Mouse (Mus musculus) forebrain, embryonic 10.5 days (tissue): ENCODE measurements around the gene Lcn9. TPM values are rescaled to one million over a fixed set of nuclear protein-coding genes. Genes with fewer than 3 reads are reported as not detected.
"Not testable (repeated sequence)": the region's sequence is repeated elsewhere in the genome, so short reads cannot be mapped to it uniquely, and the experiment has no call there.

Experiments
- DNase-seq: peaks from one replicate; pipeline ENCODE4 v3.0.0-alpha.2; 2017; ENCODE audit warnings: low spot score; ENCODE audit errors: extremely low spot score
- H3K27ac ChIP-seq: fragments of 300-500 bp; sonication (generic); 2 replicates; pipeline ENCODE4 v1.5.1; 2016; ENCODE audit warnings: mild to moderate bottlenecking
- H3K27me3 ChIP-seq: fragments of 300-500 bp; sonication (generic); 2 replicates; pipeline ENCODE4 v1.6.1; 2016; ENCODE audit warnings: mild to moderate bottlenecking; ENCODE audit not compliant: poor library complexity, severe bottlenecking
- H3K36me3 ChIP-seq: fragments of 300-500 bp; sonication (generic); replicated peaks from 2 replicates; pipeline ENCODE4 v1.6.1; 2016; ENCODE audit warnings: mild to moderate bottlenecking, moderate library complexity
- H3K4me1 ChIP-seq: fragments of 300-500 bp; sonication (generic); 2 replicates; pipeline ENCODE4 v1.6.1; 2016
- H3K4me3 ChIP-seq: fragments of 300-500 bp; sonication (generic); 2 replicates; pipeline ENCODE4 v1.5.1; 2016; ENCODE audit warnings: mild to moderate bottlenecking, moderate library complexity
- H3K9me3 ChIP-seq: fragments of 300-500 bp; sonication (generic); 2 replicates; pipeline ENCODE4 v1.6.1; 2016; ENCODE audit warnings: mild to moderate bottlenecking, moderate library complexity
- WGBS: fragments of 180-500 bp; shearing (Covaris S2); methylation state at CpG from one replicate; pipeline ENCODE4 v1.1.7; 2016; 5-methylcytosine and 5-hydroxymethylcytosine counted together
- polyA plus RNA-seq: library from polyadenylated mRNA; unstranded; fragments of >200 nt; fragmentation: Nextera tagmentation; extraction: Ambion mirVana; gene quantifications from 2 replicates; pipeline ENCODE4 v1.2.1, GENCODE M21; 2016

Gene Lcn9
- polyA plus RNA-seq, 1 experiment from 2014 or later: not detected

- H3K4me3 ChIP-seq: no peak overlapping the region
- H3K36me3 ChIP-seq: no peaks in the 10 kb centered on the region
- H3K9me3 ChIP-seq: no peaks in the 10 kb centered on the region
- H3K27me3 ChIP-seq: no peaks in the 10 kb centered on the region
- H3K27ac ChIP-seq: no peak overlapping the region
- no peak for DNase-seq
- H3K4me1 ChIP-seq: no peaks in the 10 kb centered on the region
- WGBS: 79% methylated on average over 5 of the region's 5 CpGs
Observed at GRCm38 (mm10) chr2:25813364-25813763, 9.6 kb upstream of the Lcn9 start.

GRCm38 (mm10) chr2:25815748-25816147 lies 7.2 kb upstream of the Lcn9 start, which contains the start of gene Glt6d1:
Gene Glt6d1, minus strand, starts transcription at chr2:25815848.
- not testable (repeated sequence) for H3K27me3 ChIP-seq, H3K4me1 ChIP-seq, DNase-seq, H3K4me3 ChIP-seq, H3K9me3 ChIP-seq, H3K27ac ChIP-seq, H3K36me3 ChIP-seq
- WGBS: 80% methylated on average over 1 of the region's 1 CpGs

GRCm38 (mm10) chr2:25824751-25825150 lies 1.8 kb downstream of the Lcn9 start:
- no peak overlapping the region for H3K27ac ChIP-seq
- no peaks in the 10 kb centered on the region for H3K9me3 ChIP-seq
- H3K27me3 ChIP-seq: no peaks in the 10 kb centered on the region
- 93% methylated on average over 3 of the region's 3 CpGs for WGBS
- no peak for DNase-seq
- no peak overlapping the region for H3K4me3 ChIP-seq
- no peaks in the 10 kb centered on the region for H3K4me1 ChIP-seq
- no peaks in the 10 kb centered on the region for H3K36me3 ChIP-seq

- no peaks in the 10 kb centered on the region for H3K9me3 ChIP-seq
- WGBS: 82% methylated on average over 8 of the region's 8 CpGs
- H3K4me1 ChIP-seq: no peaks in the 10 kb centered on the region
- DNase-seq: no peak
- no peak overlapping the region for H3K27ac ChIP-seq
- H3K4me3 ChIP-seq: no peak overlapping the region
- no peaks in the 10 kb centered on the region for H3K36me3 ChIP-seq
- no peaks in the 10 kb centered on the region for H3K27me3 ChIP-seq
Observed at GRCm38 (mm10) chr2:25828344-25828947, 5.5 kb downstream of the Lcn9 start.

- H3K27me3 ChIP-seq: no peaks in the 10 kb centered on the region
- no peaks in the 10 kb centered on the region for H3K36me3 ChIP-seq
- no peaks in the 10 kb centered on the region for H3K4me1 ChIP-seq
- 92% methylated on average over 3 of the region's 3 CpGs for WGBS
- no peaks in the 10 kb centered on the region for H3K9me3 ChIP-seq
- DNase-seq: no peak
- H3K4me3 ChIP-seq: no peak overlapping the region
- H3K27ac ChIP-seq: no peak overlapping the region
Observed at GRCm38 (mm10) chr2:25830786-25831185, 7.8 kb downstream of the Lcn9 start.

GRCm38 (mm10) chr2:25836291-25836690 lies 13.3 kb downstream of the Lcn9 start:
- Histone ChIP-seq H3K36me3 (no peaks in the 10 kb centered on the region), H3K4me3 (no peak overlapping the region)
- WGBS: 51% methylated on average over 5 of the region's 5 CpGs

GRCm38 (mm10) chr2:25842161-25842560 lies 19.2 kb downstream of the Lcn9 start:
- no peak for DNase-seq
- H3K4me1 ChIP-seq: peaks cover 21% of the 10 kb centered on the region
- WGBS: 76% methylated on average over 4 of the region's 4 CpGs
- H3K27ac ChIP-seq: peak overlapping the region; percentile 67
- no peaks in the 10 kb centered on the region for H3K27me3 ChIP-seq
- H3K9me3 ChIP-seq: no peaks in the 10 kb centered on the region
- H3K36me3 ChIP-seq: no peaks in the 10 kb centered on the region
- no peak overlapping the region for H3K4me3 ChIP-seq

More at GRCm38 (mm10) chr2:25836291-25836690, 13.3 kb downstream of the Lcn9 start:
- Histone ChIP-seq H3K4me1 (peaks cover 7% of the 10 kb centered on the region), H3K27me3 (no peaks in the 10 kb centered on the region), H3K27ac (no peak overlapping the region), H3K9me3 (no peaks in the 10 kb centered on the region)
- peak; percentile 69 for DNase-seq

- H3K4me3 ChIP-seq: no peak overlapping the region
- WGBS: 50% methylated on average over 1 of the region's 1 CpGs
- peak overlapping the region; percentile 67 for H3K27ac ChIP-seq
Observed at GRCm38 (mm10) chr2:25842758-25843157, 19.8 kb downstream of the Lcn9 start.

GRCm38 (mm10) chr2:25844097-25844496 lies 21.1 kb downstream of the Lcn9 start:
- Histone ChIP-seq H3K27ac (no peak overlapping the region), H3K4me1 (peaks cover 21% of the 10 kb centered on the region), H3K27me3 (no peaks in the 10 kb centered on the region), H3K9me3 (no peaks in the 10 kb centered on the region), H3K36me3 (no peaks in the 10 kb centered on the region), H3K4me3 (no peak overlapping the region)
- 93% methylated on average over 3 of the region's 3 CpGs for WGBS
- no peak for DNase-seq

More at GRCm38 (mm10) chr2:25842758-25843157, 19.8 kb downstream of the Lcn9 start:
- DNase-seq: no peak
- no peaks in the 10 kb centered on the region for H3K36me3 ChIP-seq
- H3K27me3 ChIP-seq: no peaks in the 10 kb centered on the region
- H3K4me1 ChIP-seq: peaks cover 21% of the 10 kb centered on the region
- no peaks in the 10 kb centered on the region for H3K9me3 ChIP-seq

GRCm38 (mm10) chr2:25846516-25846915 lies 23.6 kb downstream of the Lcn9 start:
- Histone ChIP-seq H3K27me3 (no peaks in the 10 kb centered on the region), H3K4me1 (peaks cover 14% of the 10 kb centered on the region), H3K4me3 (no peak overlapping the region), H3K9me3 (no peaks in the 10 kb centered on the region), H3K27ac (no peak overlapping the region), H3K36me3 (no peaks in the 10 kb centered on the region)
- 86% methylated on average over 8 of the region's 8 CpGs for WGBS
- DNase-seq: no peak

GRCm38 (mm10) chr2:25847226-25847625 lies 24.3 kb downstream of the Lcn9 start, which contains the start of gene Sohlh1:
Gene Sohlh1, minus strand, starts transcription at chr2:25847248.
- Histone ChIP-seq H3K36me3 (no peaks in the 10 kb centered on the region), H3K27me3 (no peaks in the 10 kb centered on the region), H3K4me1 (peaks cover 12% of the 10 kb centered on the region), H3K4me3 (no peak within 1 kb of the TSS), H3K9me3 (no peaks in the 10 kb centered on the region), H3K27ac (no peak within 1 kb of the TSS)
- no peak for DNase-seq
- 85% methylated on average over 16 of the region's 16 CpGs for WGBS

- Histone ChIP-seq H3K27ac (no peak overlapping the region), H3K4me3 (no peak overlapping the region), H3K36me3 (no peaks in the 10 kb centered on the region), H3K9me3 (no peaks in the 10 kb centered on the region), H3K27me3 (no peaks in the 10 kb centered on the region), H3K4me1 (no peaks in the 10 kb centered on the region)
- WGBS: 11% methylated on average over 4 of the region's 4 CpGs
- peak; percentile 24 for DNase-seq
Observed at GRCm38 (mm10) chr2:25850330-25850729, 27.4 kb downstream of the Lcn9 start.

- Histone ChIP-seq H3K9me3 (no peaks in the 10 kb centered on the region), H3K27ac (no peak overlapping the region), H3K4me1 (no peaks in the 10 kb centered on the region), H3K36me3 (no peaks in the 10 kb centered on the region), H3K27me3 (no peaks in the 10 kb centered on the region), H3K4me3 (no peak overlapping the region)
- 76% methylated on average over 3 of the region's 3 CpGs for WGBS
- DNase-seq: no peak
Observed at GRCm38 (mm10) chr2:25852626-25853025, 29.7 kb downstream of the Lcn9 start.

- H3K27ac ChIP-seq: no peak overlapping the region
- no peak overlapping the region for H3K4me3 ChIP-seq
- no peak for DNase-seq
- 83% methylated on average over 5 of the region's 5 CpGs for WGBS
- no peaks in the 10 kb centered on the region for H3K27me3 ChIP-seq
- H3K36me3 ChIP-seq: no peaks in the 10 kb centered on the region
- H3K9me3 ChIP-seq: no peaks in the 10 kb centered on the region
- no peaks in the 10 kb centered on the region for H3K4me1 ChIP-seq
Observed at GRCm38 (mm10) chr2:25853998-25854397, 31.0 kb downstream of the Lcn9 start.
